Mouse (Mus musculus) B cell, adult 2 months (primary cell): ENCODE measurements around the gene Mgat5.

Source experiments
- DNase-seq, 2 experiments: peaks; one replicate each; pipeline ENCODE4 v3.0.0; 2022

Gene Mgat5

GRCm38 (mm10) chr1:127396569-127397349 lies 191.9 kb downstream of the Mgat5 start:
- no peak for DNase-seq

- DNase-seq: no peak
Observed at GRCm38 (mm10) chr1:127397396-127397795, 192.6 kb downstream of the Mgat5 start.

- DNase-seq: no peak
Observed at GRCm38 (mm10) chr1:127398186-127398585, 193.4 kb downstream of the Mgat5 start.

GRCm38 (mm10) chr1:127400198-127400597 lies 195.4 kb downstream of the Mgat5 start:
- no peak for DNase-seq

- DNase-seq: no peak
Observed at GRCm38 (mm10) chr1:127400666-127401065, 195.9 kb downstream of the Mgat5 start.

- no peak for DNase-seq
Observed at GRCm38 (mm10) chr1:127404655-127405054, 199.8 kb downstream of the Mgat5 start.

- no peak for DNase-seq
Observed at GRCm38 (mm10) chr1:127408957-127409423, 204.2 kb downstream of the Mgat5 start.

GRCm38 (mm10) chr1:127409512-127409911 lies 204.7 kb downstream of the Mgat5 start:
- peak; percentile 31 to 38 for DNase-seq

- DNase-seq: no peak
Observed at GRCm38 (mm10) chr1:127414500-127414899, 209.7 kb downstream of the Mgat5 start.

GRCm38 (mm10) chr1:127415896-127416295 lies 211.1 kb downstream of the Mgat5 start:
- no peak for DNase-seq

- no peak for DNase-seq
Observed at GRCm38 (mm10) chr1:127416971-127417370, 212.2 kb downstream of the Mgat5 start.

- DNase-seq: no peak
Observed at GRCm38 (mm10) chr1:127418916-127419575, 214.2 kb downstream of the Mgat5 start.

- no peak for DNase-seq
Observed at GRCm38 (mm10) chr1:127419581-127419980, 214.8 kb downstream of the Mgat5 start.

- DNase-seq: no peak
Observed at GRCm38 (mm10) chr1:127420383-127420782, 215.6 kb downstream of the Mgat5 start.

GRCm38 (mm10) chr1:127420795-127421194 lies 216.0 kb downstream of the Mgat5 start:
- no peak for DNase-seq

GRCm38 (mm10) chr1:127422565-127422964 lies 217.8 kb downstream of the Mgat5 start:
- DNase-seq: no peak

GRCm38 (mm10) chr1:127425021-127425532 lies 220.3 kb downstream of the Mgat5 start:
- DNase-seq: peak; percentile 59 to 61

GRCm38 (mm10) chr1:127430290-127430689 lies 225.5 kb downstream of the Mgat5 start:
- DNase-seq: no peak

- DNase-seq: no peak
Observed at GRCm38 (mm10) chr1:127434829-127435228, 230.0 kb downstream of the Mgat5 start.

GRCm38 (mm10) chr1:127437091-127437490 lies 232.3 kb downstream of the Mgat5 start:
- no peak for DNase-seq

- DNase-seq: no peak
Observed at GRCm38 (mm10) chr1:127439452-127439891, 234.7 kb downstream of the Mgat5 start.

GRCm38 (mm10) chr1:127441007-127441406 lies 236.2 kb downstream of the Mgat5 start:
- no peak for DNase-seq

- DNase-seq: no peak
Observed at GRCm38 (mm10) chr1:127441736-127442135, 236.9 kb downstream of the Mgat5 start.
